Mouse (Mus musculus) embryonic facial prominence, embryonic 11.5 days (tissue): ENCODE measurements around the gene Eif4g1. TPM values are rescaled to one million over a fixed set of nuclear protein-coding genes. Genes with fewer than 3 reads are reported as not detected.
"Not testable (repeated sequence)": the region's sequence is repeated elsewhere in the genome, so short reads cannot be mapped to it uniquely, and the experiment has no call there.

ENCODE experiments used
- ATAC-seq: fragments of 200-750 bp; cut with Nextera tagmentation; replicated peaks from 2 replicates; pipeline ENCODE4 v1.8.0; 2017; ENCODE audit warnings: low read depth; ENCODE audit not compliant: insufficient number of reproducible peaks, low FRiP score, low TSS enrichment
- DNase-seq: peaks from one replicate; pipeline ENCODE4 v3.0.0-alpha.2; 2015; ENCODE audit warnings: low spot score
- H3K27ac ChIP-seq: fragments of 300-500 bp; sonication (generic); replicated peaks from 2 replicates; pipeline ENCODE4 v1.5.1; 2014; ENCODE audit warnings: mild to moderate bottlenecking, low read depth, low read length, control low read depth
- H3K27me3 ChIP-seq: fragments of 300-500 bp; sonication (generic); 2 replicates; pipeline ENCODE4 v1.6.1; 2014; ENCODE audit warnings: mild to moderate bottlenecking, low read length, moderate library complexity, mixed read lengths; ENCODE audit not compliant: control insufficient read depth, insufficient read depth
- H3K36me3 ChIP-seq: fragments of 300-500 bp; sonication (generic); replicated peaks from 2 replicates; pipeline ENCODE4 v1.6.1; 2014; ENCODE audit warnings: low read depth, mild to moderate bottlenecking, low read length, moderate library complexity, mixed read lengths; ENCODE audit not compliant: control insufficient read depth, insufficient read depth
- H3K4me1 ChIP-seq: fragments of 300-500 bp; sonication (generic); 2 replicates; pipeline ENCODE4 v1.6.1; 2014; ENCODE audit warnings: low read length, mixed read lengths; ENCODE audit not compliant: control insufficient read depth, insufficient read depth
- H3K4me2 ChIP-seq: fragments of 300-500 bp; sonication (generic); 2 replicates; pipeline ENCODE4 v1.6.1; 2014; ENCODE audit warnings: low read depth, mild to moderate bottlenecking, control low read depth, low read length, moderate library complexity
- H3K4me3 ChIP-seq: fragments of 300-500 bp; sonication (generic); 2 replicates; pipeline ENCODE4 v1.5.1; 2014; ENCODE audit warnings: low read depth, low read length, control low read depth
- H3K9ac ChIP-seq: fragments of 300-500 bp; sonication (generic); replicated peaks from 2 replicates; pipeline ENCODE4 v1.6.1; 2014; ENCODE audit warnings: mild to moderate bottlenecking, control low read depth, low read length
- H3K9me3 ChIP-seq: fragments of 300-500 bp; sonication (generic); replicated peaks from 2 replicates; pipeline ENCODE4 v1.6.1; 2016; ENCODE audit warnings: mild to moderate bottlenecking, low read length, inconsistent platforms, mixed read lengths; ENCODE audit not compliant: control insufficient read depth
- WGBS: fragments of 180-500 bp; shearing (Covaris S2); extraction: QIAGEN DNeasy Blood & Tissue Kit; methylation state at CpG from one replicate; pipeline ENCODE4 v1.1.7; 2014; 5-methylcytosine and 5-hydroxymethylcytosine counted together
- polyA plus RNA-seq: library from polyadenylated mRNA; unstranded; fragments of >200 nt; fragmentation: Nextera tagmentation; extraction: Ambion mirVana; gene quantifications from 2 replicates; pipeline ENCODE4 v1.2.1, GENCODE M21; 2014

The Eif4g1 gene
- 156 TPM in 2 replicates for polyA plus RNA-seq

GRCm38 (mm10) chr16:20668013-20668412 is at the start of gene Eif4g1:
Gene Eif4g1, plus strand, starts transcription at chr16:20668313.
- H3K27ac ChIP-seq, H3K9me3 ChIP-seq, H3K4me3 ChIP-seq, ATAC-seq, H3K4me1 ChIP-seq, DNase-seq, H3K27me3 ChIP-seq, H3K9ac ChIP-seq, H3K36me3 ChIP-seq, H3K4me2 ChIP-seq: not testable (repeated sequence)
- WGBS, result 100% methylated on average over 5 of the region's 6 CpGs

- WGBS, result 2% methylated on average over 82 of the region's 83 CpGs
- DNase-seq (peak; percentile 62), ATAC-seq (peak; percentile 31)
- peak overlapping the region; percentile 72 for H3K4me3 ChIP-seq
- H3K27ac ChIP-seq, result no peak overlapping the region
- peaks cover 13% of the 10 kb centered on the region for H3K27me3 ChIP-seq
- H3K4me1 ChIP-seq, result no peaks in the 10 kb centered on the region
- no peaks in the 10 kb centered on the region for H3K9me3 ChIP-seq
- peak overlapping the region; percentile 99 for H3K4me2 ChIP-seq
- peak overlapping the region; percentile 22; the same call in 1 of the 2 replicates for H3K9ac ChIP-seq
- H3K36me3 ChIP-seq, result no peaks in the 10 kb centered on the region
Observed at GRCm38 (mm10) chr16:20619541-20620398, 48.3 kb upstream of the Eif4g1 start.

GRCm38 (mm10) chr16:20620399-20620735 is 47.7 kb upstream of the Eif4g1 start:
- no peak overlapping the region for H3K9ac ChIP-seq
- H3K4me1 ChIP-seq, result no peaks in the 10 kb centered on the region
- peak overlapping the region; percentile 72 for H3K4me3 ChIP-seq
- peak overlapping the region; percentile 99 for H3K4me2 ChIP-seq
- under 1% methylated on average over 9 of the region's 9 CpGs for WGBS
- ATAC-seq, result 0 out of 2 replicates have a peak, but pooled peaks have one; percentile 2
- DNase-seq, result no peak
- no peak overlapping the region for H3K27ac ChIP-seq
- peaks cover 13% of the 10 kb centered on the region for H3K27me3 ChIP-seq
- no peaks in the 10 kb centered on the region for H3K36me3 ChIP-seq
- H3K9me3 ChIP-seq, result no peaks in the 10 kb centered on the region

GRCm38 (mm10) chr16:20620751-20621190 is 47.3 kb upstream of the Eif4g1 start:
- ATAC-seq (peak; percentile 4; the same call in 1 of the 2 replicates), DNase-seq (peak; percentile 6)
- H3K4me2 ChIP-seq, result peak overlapping the region; percentile 99
- 0% methylated on average over 32 of the region's 32 CpGs for WGBS
- no peaks in the 10 kb centered on the region for H3K9me3 ChIP-seq
- no peak overlapping the region for H3K27ac ChIP-seq
- no peaks in the 10 kb centered on the region for H3K36me3 ChIP-seq
- peak overlapping the region; percentile 78 for H3K9ac ChIP-seq
- H3K4me3 ChIP-seq, result peak overlapping the region; percentile 72
- peaks cover 13% of the 10 kb centered on the region for H3K27me3 ChIP-seq
- no peaks in the 10 kb centered on the region for H3K4me1 ChIP-seq

- peak within 1 kb of the TSS; percentile 99 for H3K4me2 ChIP-seq
- H3K27ac ChIP-seq, result peak within 1 kb of the TSS; percentile 44; the same call in 1 of the 2 replicates
- H3K4me1 ChIP-seq, result no peaks in the 10 kb centered on the region
- no peaks in the 10 kb centered on the region for H3K9me3 ChIP-seq
- under 1% methylated on average over 67 of the region's 92 CpGs for WGBS
- peak; percentile 56 for ATAC-seq
- peak within 1 kb of the TSS; percentile 72 for H3K4me3 ChIP-seq
- peak; percentile 60 for DNase-seq
- peaks cover 13% of the 10 kb centered on the region for H3K27me3 ChIP-seq
- peak within 1 kb of the TSS; percentile 78 for H3K9ac ChIP-seq
- H3K36me3 ChIP-seq, result no peaks in the 10 kb centered on the region
Observed at GRCm38 (mm10) chr16:20621191-20621990, 46.7 kb upstream of the Eif4g1 start, which contains the start of gene Camk2n2. Gene Camk2n2, minus strand, starts transcription at chr16:20621287.

- Histone ChIP-seq H3K9ac (peak overlapping the region; percentile 78), H3K27me3 (peaks cover 13% of the 10 kb centered on the region), H3K27ac (peak overlapping the region; percentile 44; the same call in 1 of the 2 replicates), H3K4me3 (peak overlapping the region; percentile 72), H3K36me3 (no peaks in the 10 kb centered on the region), H3K4me1 (no peaks in the 10 kb centered on the region), H3K9me3 (no peaks in the 10 kb centered on the region), H3K4me2 (peak overlapping the region; percentile 99)
- under 1% methylated on average over 37 of the region's 37 CpGs for WGBS
- ATAC-seq, result peak; percentile 45
- DNase-seq, result peak; percentile 72
Observed at GRCm38 (mm10) chr16:20621991-20622685, 46.0 kb upstream of the Eif4g1 start.

GRCm38 (mm10) chr16:20623211-20623610 is 44.9 kb upstream of the Eif4g1 start:
- Histone ChIP-seq H3K9me3 (no peaks in the 10 kb centered on the region), H3K27ac (no peak overlapping the region), H3K36me3 (no peaks in the 10 kb centered on the region), H3K4me3 (no peak overlapping the region), H3K4me2 (no peak overlapping the region), H3K4me1 (no peaks in the 10 kb centered on the region), H3K9ac (no peak overlapping the region), H3K27me3 (peaks cover 13% of the 10 kb centered on the region)
- DNase-seq (no peak), ATAC-seq (no peak)
- 58% methylated on average over 2 of the region's 2 CpGs for WGBS
